Mouse (Mus musculus): ENCODE results near the gene Them7.

The Them7 gene

GRCm38 (mm10) chr2:105372156-105372555 is 148.0 kb downstream of the Them7 start:
- no peak for DNase-seq (ENCODE audit: extremely low read depth, insufficient read length, low spot score)

GRCm38 (mm10) chr2:105372727-105373126 is 148.6 kb downstream of the Them7 start:
- no peak for DNase-seq (ENCODE audit: extremely low read depth, insufficient read length, low spot score)

GRCm38 (mm10) chr2:105373658-105374057 is 149.5 kb downstream of the Them7 start:
- no peak for DNase-seq (ENCODE audit: extremely low read depth, insufficient read length, low spot score)

DNA sequence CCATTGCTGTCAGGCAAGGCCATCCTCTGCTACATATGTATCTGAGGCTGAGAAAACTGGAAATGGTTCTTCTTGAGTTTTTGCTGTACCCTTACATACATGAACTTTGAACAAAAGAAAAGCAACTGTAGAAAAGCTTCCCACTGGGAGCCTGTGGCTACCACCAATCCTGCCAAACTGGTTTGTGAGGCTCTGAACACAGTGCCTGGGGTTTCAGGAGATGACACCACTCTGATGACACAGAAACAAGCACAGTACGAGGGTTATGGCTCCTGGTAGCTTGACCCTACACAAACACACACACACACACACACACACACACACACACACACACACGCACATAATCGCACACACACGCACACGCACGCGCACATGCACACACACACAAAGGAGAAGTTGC is 151.1 kb downstream of the Them7 start:
- no peak for DNase-seq (ENCODE audit: extremely low read depth, insufficient read length, low spot score)

DNA sequence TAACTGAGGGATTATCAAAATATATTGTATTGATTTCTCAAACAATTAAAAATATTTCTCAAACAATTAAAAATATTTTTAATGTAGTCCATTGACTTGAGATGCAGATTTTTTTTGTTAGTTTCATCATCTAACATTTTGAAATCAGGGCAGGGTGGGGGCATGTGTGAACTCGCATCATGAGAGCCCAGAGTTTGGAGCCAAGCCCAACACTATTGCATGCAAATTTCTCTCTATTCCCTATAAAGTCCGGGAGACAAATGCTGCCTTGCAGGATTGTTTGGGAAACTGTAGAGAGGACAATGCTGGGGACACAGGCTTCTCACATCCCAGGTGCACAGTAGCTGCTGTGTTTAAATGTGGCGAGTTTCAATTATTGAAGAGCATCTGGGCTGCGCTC is 151.6 kb downstream of the Them7 start:
- no peak for DNase-seq (ENCODE audit: extremely low read depth, insufficient read length, low spot score)

GRCm38 (mm10) chr2:105379682-105380081 is 155.6 kb downstream of the Them7 start:
- no peak for DNase-seq (ENCODE audit: extremely low read depth, insufficient read length, low spot score)

GRCm38 (mm10) chr2:105380757-105381319 is 156.7 kb downstream of the Them7 start:
- no peak for DNase-seq (ENCODE audit: extremely low read depth, insufficient read length, low spot score)

DNA sequence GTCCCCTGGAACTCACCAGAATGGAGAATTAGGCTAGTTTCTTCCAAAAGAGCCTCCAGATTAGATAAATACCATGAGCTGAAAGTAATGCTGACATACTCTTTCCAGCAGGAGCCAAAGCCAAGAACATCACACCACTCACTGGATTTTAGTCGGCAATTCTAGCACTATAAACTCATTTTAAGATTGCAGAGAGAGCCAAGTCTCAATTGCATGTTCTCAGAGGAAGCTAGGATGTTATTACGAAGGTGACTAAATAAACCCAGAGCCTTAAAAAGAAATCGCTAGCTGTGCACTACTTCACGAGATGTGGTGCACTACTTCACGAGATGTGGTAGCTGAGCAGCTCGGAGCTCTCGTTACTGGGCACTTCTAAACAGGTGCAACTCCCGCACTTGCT is 158.9 kb downstream of the Them7 start:
- DNase-seq (ENCODE audit: extremely low read depth, insufficient read length, low spot score) = no peak

GRCm38 (mm10) chr2:105384998-105385397 is 160.9 kb downstream of the Them7 start:
- no peak for DNase-seq (ENCODE audit: extremely low read depth, insufficient read length, low spot score)

- no peak for DNase-seq (ENCODE audit: extremely low read depth, insufficient read length, low spot score)
These were observed 162.3 kb downstream of the Them7 start for GRCm38 (mm10) chr2:105386418-105386817.

- no peak for DNase-seq (ENCODE audit: extremely low read depth, insufficient read length, low spot score)
These were observed 165.1 kb downstream of the Them7 start for GRCm38 (mm10) chr2:105389007-105389890.

GRCm38 (mm10) chr2:105390653-105391413 is 166.7 kb downstream of the Them7 start:
- no peak for DNase-seq (ENCODE audit: extremely low read depth, insufficient read length, low spot score)

DNA sequence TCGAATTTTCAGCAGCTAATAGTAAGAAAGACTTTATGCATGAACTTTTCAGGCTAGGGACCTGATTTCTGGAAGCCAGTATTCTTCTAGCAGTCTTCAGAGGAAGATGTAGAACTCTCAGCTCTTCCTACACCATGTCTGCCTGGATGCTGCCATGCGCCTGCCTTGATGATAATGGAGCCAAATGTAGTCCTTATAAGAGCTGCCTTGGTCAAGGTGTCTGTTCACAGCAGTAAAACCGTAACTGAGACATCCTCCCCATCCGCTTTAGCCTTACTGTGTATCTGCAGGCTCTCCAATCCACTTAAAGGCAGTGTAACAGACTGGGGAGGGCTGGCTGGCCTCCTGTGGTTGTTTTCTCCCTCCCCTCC is 167.3 kb downstream of the Them7 start:
- no peak for DNase-seq (ENCODE audit: extremely low read depth, insufficient read length, low spot score)

DNA sequence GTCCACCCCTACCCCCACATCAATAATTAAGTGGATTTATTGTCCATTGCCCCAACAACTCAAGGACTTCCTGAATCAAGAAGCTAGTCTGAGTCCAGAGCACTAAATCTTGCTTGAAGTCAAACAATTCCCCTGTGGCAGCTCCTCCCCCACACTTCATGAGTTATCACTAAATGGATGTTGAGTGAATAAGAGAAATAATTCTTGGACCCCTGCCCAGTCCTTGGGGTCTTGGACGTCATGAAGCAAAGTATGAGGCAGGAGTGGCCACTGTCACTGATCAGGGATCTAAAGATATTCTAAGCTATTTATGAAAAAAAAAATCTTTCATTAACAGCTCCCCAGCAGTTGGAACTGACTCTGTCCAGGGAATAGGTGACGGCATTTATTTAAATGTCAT is 168.4 kb downstream of the Them7 start:
- DNase-seq (ENCODE audit: extremely low read depth, insufficient read length, low spot score) = no peak

DNA sequence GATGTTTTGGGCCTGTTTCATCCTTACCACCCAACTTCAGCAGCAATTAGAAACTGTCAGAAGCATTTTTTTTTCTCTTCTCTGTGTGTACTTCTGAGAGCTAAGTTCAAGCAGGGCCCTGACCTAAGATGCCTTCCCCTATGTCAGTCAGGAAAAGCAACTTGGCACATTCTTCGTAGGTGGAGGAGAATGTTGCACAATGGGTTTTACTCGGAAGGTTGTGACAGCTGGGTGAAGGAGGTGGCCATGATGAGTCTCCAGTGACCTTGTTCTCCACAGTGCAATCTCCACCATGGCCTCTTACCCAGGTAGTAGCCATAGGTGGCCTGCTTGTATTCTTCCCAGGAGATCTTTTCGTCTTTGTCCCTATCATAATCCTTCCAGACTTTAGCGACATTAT is 170.3 kb downstream of the Them7 start:
- DNase-seq (ENCODE audit: extremely low read depth, insufficient read length, low spot score) = no peak

DNA sequence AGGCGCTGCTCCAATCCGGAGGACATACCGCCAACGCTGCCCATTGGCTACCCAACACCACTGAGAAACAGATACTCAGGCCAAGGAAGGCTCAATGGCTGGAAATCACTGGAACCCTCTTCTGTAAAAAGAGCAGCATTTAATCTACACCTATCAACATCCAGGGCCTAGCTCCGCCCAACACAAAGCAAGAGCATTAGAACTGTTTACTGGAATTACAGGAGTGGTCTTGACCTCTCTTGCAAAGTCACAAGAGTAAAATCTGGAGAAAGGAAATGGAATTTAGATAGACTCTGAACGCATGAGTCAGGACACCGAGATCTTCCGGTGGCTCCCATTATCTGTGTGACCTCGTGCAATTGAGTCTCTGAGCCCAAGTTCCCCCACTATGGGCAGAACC is 171.9 kb downstream of the Them7 start:
- no peak for DNase-seq (ENCODE audit: extremely low read depth, insufficient read length, low spot score)

DNA sequence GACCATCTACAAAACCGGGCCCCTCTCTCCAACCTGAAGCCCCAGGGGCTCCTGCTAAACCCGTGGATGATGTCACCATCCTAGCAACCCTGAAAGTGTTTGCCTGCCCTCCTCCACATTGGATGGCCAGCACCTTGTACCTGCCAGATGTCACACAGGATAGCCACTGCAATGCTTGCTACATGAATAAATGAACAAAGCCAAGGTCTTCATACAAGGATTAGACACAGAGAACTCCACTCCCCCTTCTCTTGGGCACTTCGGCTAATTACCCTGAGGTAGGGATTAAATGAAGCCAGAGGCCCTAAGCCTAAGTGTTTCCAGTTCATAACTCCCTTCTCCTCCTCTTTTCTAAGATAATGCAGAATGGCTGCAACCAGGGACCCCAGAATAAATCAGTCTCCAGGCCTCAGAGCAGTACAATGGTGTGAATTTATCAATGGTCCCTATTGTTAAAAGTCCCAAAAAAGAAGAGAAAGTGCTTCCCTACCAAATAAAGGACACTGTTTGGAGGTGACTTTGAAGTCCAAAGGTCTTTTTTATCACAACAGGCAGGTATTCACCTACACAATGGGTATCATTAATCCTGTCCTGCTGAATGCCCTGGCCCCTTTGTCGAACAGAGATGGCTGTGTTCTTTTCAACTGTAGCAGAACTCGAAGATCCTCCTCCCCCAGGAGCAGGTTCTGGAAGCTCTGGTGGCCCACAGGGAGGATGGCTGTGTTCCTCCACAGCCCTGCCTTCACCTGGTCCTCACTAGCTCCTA is 173.5 kb downstream of the Them7 start:
- DNase-seq (ENCODE audit: extremely low read depth, insufficient read length, low spot score) = no peak

GRCm38 (mm10) chr2:105398636-105399084 is 174.5 kb downstream of the Them7 start:
- no peak for DNase-seq (ENCODE audit: extremely low read depth, insufficient read length, low spot score)

GRCm38 (mm10) chr2:105399085-105399891 is 175.2 kb downstream of the Them7 start, which contains the start of gene Rcn1:
Gene Rcn1 (minus strand): TSS chr2:105399319.
- DNase-seq (ENCODE audit: extremely low read depth, insufficient read length, low spot score) = peak; percentile 90

DNA sequence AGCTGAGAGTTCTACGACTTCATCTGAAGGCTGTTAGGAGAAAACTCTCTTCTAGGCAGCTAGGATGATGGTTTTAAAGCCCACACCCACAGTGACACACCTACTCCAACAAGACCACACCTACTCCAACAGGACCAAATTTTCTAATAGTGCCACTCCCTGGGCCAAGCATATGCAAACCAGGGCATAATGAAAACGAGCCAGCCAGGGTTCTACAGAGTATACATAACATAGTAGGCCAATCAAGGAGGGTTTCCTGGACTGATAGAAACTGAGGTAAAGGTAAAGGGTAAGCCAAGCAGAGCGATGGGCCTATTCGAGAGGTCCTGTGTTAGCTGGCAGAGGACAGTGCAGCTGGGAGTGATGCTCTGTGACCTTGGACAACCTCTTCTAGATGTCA is 176.4 kb downstream of the Them7 start:
- no peak for DNase-seq (ENCODE audit: extremely low read depth, insufficient read length, low spot score)
